Mouse (Mus musculus): ENCODE measurements around the gene Ankrd6. TPM values are rescaled to one million over a fixed set of nuclear protein-coding genes. Genes with fewer than 3 reads are reported as not detected.

The Ankrd6 gene
- polyA plus RNA-seq, 1 experiment from 2014 or later: 26.5 TPM

DNA sequence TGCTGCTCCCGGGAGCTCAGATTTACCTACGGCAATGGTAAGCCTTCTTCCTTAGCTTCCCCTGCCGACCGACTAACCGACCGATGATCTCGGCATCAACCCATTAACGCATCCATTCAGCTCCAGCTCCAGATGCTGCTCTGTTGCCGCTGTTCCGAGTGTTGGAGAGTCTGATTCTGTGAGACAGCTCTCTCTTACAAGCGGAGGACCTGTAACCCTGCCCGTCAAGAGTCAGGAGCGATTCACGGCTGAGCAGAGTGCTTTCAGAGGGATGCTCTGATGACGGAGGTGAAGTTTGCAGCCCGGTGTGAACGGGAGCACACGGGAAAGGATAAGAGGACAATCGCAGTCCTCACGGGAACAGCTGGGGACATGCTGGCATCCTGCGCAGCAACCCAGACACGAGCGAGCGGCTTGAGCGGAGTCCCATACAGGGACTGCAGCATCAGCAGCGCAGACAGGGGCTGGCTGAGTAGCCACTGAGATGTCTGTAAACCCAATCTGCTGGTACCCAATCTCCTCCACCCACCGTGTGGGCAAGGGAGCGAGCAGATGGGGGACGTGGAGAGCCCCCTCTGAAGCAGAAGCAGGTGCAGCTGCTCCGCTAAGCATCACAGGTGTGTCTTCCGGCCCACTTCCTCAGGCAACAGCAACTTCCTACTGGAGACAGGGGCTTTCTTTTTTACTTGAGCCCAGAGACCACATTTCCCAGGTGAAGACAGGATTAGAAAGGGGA is 86.3 kb downstream of the Ankrd6 start:
- Histone ChIP-seq H3K9ac (peak overlapping the region; percentile 42), H3K27me3 (replicated peaks) (peaks cover 5% of the 10 kb centered on the region; the same call in 1 of the 2 replicates), H3K9me3 (no peaks in the 10 kb centered on the region), H3K27ac (peak overlapping the region; percentile 42), H3K4me2 (replicated peaks) (peak overlapping the region; percentile 65), H3K4me3 (peak overlapping the region; percentile 31), H3K4me1 (peaks cover 48% of the 10 kb centered on the region), H3K36me3 (no peaks in the 10 kb centered on the region)
- ATAC-seq (ENCODE audit: low FRiP score, low read depth): peak; percentile 41; the same call in 1 of the 2 replicates
- WGBS: 21% methylated on average over 31 of the region's 31 CpGs

DNA sequence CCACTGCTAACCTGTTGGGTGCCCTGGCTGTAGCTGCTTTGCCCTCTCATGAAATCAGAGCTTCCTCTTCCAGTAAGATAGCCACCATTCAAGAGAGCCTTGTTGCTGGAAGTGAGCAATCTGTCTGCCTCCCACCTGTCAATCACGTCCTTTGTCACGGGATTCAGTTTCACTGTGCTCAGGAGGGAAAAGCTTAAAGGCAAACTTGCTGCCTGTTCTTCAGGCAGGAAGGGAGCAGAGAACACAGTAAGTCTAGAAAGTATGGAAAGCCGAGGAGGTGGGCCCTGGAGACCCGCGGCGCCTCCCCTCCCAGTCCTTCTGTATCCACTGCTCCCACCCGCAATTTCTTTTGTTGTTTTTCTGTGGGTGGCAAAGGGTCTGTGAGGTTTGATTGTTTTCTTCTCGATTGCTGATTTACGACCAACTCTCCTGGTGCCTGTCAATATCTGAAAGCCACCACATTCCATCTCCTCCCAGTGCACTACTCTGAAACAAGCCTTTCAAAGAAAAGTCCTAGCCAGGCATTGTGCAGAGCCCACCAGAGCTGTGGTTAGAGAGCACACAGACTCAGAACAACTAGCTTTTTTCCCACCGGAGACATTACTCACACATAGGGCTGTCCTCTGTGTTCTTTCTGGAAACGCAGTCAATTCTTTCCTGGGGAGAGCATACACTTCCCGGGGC is 87.1 kb downstream of the Ankrd6 start:
- Histone ChIP-seq H3K4me2 (replicated peaks) (peak overlapping the region; percentile 65), H3K36me3 (no peaks in the 10 kb centered on the region), H3K27me3 (replicated peaks) (peaks cover 5% of the 10 kb centered on the region; the same call in 1 of the 2 replicates), H3K9me3 (no peaks in the 10 kb centered on the region), H3K27ac (peak overlapping the region; percentile 42), H3K9ac (peak overlapping the region; percentile 42), H3K4me3 (peak overlapping the region; percentile 31), H3K4me1 (peaks cover 48% of the 10 kb centered on the region)
- peak; percentile 27 for ATAC-seq (ENCODE audit: low FRiP score, low read depth)
- 3% methylated on average over 12 of the region's 12 CpGs for WGBS

DNA sequence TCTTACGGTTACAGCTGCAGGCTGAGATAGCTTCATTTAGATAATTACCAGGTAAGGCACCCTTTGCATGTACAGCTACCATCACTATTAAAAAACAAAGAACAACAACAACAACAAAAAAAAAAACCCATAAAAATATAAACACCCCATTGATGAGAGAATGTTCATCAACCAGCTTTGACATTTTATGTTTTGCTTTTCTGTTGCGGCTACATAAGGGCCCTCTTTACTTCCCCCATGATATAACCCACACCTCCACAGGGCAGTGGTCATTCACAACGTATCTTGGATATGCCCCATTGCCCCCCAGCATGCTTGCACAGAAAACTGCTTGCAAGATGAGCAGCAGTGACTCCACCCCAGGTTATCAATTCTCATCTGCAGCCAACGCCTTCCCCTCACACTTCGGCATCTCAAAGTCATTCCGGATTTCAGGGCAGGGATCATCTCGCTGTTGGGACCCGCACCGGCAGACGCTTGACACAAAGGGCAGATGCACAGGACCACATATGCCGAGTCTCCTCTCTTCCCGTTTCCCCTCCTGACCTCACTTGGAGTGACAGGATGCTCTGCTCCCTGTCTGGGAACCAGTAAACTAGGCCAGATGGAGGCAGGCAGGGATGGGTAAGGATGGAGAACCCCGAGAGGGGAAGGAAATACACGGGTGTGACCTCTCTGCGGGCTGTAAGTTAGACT is 87.7 kb downstream of the Ankrd6 start:
- peaks cover 48% of the 10 kb centered on the region for H3K4me1 ChIP-seq
- H3K27me3 ChIP-seq (replicated peaks): peaks cover 5% of the 10 kb centered on the region; the same call in 1 of the 2 replicates
- peak overlapping the region; percentile 65 for H3K4me2 ChIP-seq (replicated peaks)
- no peak overlapping the region for H3K27ac ChIP-seq
- H3K4me3 ChIP-seq: no peak overlapping the region
- H3K9ac ChIP-seq: 0 out of 2 replicates have a peak overlapping the region, but pooled peaks have one; percentile 3
- no peak for ATAC-seq (ENCODE audit: low FRiP score, low read depth)
- no peaks in the 10 kb centered on the region for H3K9me3 ChIP-seq
- no peaks in the 10 kb centered on the region for H3K36me3 ChIP-seq
- WGBS: 34% methylated on average over 15 of the region's 15 CpGs

DNA sequence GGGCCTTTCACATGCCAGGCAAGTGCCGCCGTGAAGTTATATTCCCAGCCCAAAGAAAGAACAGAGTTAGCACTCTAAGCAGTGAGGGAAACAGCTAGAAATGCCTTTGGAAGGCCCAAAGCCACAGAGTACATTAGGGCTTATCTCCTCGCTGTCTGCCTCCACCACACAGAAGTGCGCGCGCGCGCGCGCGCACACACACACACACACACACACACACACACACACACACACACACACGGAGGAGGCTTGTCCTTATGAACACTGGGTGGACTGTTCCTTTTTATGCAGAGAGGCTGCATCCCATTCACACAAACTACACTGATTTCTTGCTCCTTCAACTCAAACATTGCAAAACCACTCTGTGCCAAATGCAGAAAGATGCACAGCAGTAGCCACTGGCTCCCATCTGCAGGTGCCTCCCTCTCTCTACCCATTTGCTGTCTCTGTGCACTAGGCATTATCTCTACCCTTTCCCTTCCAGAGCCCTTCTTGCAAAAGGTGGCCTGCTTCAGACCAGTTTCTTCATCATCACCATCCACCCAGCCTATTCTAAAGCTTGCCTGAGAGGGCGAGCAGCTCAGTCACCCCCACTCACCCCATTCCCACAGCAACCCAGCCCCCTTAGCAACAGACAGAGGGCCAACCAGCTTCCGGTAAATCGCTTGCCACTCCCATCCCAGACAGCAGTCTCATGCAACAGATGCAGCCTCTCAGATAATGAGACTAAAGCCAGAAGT is 88.5 kb downstream of the Ankrd6 start:
- peak overlapping the region; percentile 65 for H3K4me2 ChIP-seq (replicated peaks)
- H3K27me3 ChIP-seq (replicated peaks): peaks cover 5% of the 10 kb centered on the region; the same call in 1 of the 2 replicates
- H3K36me3 ChIP-seq: no peaks in the 10 kb centered on the region
- 68% methylated on average over 15 of the region's 15 CpGs for WGBS
- H3K27ac ChIP-seq: no peak overlapping the region
- 0 out of 2 replicates have a peak, but pooled peaks have one; percentile 27 for ATAC-seq (ENCODE audit: low FRiP score, low read depth)
- no peak overlapping the region for H3K4me3 ChIP-seq
- H3K9ac ChIP-seq: no peak overlapping the region
- peaks cover 48% of the 10 kb centered on the region for H3K4me1 ChIP-seq
- H3K9me3 ChIP-seq: no peaks in the 10 kb centered on the region

DNA sequence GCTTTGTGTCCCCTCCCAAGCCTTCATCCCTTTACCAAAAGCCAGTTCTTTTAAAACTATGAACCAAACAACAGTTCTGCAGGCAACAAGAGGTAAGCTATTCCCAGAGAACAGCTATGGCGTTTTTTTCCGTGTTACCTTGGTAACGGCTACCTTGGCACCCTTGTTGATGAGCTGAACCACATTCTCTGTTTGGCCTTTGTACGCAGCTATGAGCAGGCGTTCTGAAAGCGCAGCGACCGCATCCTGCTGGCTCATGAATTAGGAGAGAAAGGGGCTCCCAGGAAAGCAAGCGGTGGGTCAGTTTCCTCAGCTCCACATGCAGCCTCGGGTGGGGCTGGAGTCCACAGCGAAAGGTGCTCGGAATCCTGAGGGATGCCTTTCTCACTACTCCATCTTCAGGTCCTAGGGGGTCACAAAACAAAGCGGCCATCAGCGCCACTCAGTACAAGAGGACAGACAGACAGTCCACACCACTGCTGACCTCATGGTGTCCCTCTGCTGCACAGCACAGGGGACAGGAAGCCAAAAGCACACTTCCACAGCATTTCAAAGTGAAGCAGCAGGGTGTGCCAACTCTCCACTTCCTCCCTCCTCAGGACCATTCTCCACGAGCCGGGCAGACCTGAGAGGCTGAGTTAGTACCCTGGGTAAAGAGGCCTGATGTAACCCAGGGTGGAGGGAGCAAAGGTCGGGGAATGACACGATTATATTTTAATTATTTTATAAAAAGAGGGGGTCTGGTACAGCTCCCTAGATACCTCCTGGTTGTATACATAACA is 90.3 kb downstream of the Ankrd6 start:
- Histone ChIP-seq H3K9me3 (no peaks in the 10 kb centered on the region), H3K4me2 (replicated peaks) (peak overlapping the region; percentile 35), H3K27ac (no peak overlapping the region), H3K36me3 (no peaks in the 10 kb centered on the region), H3K9ac (no peak overlapping the region), H3K27me3 (replicated peaks) (peaks cover 5% of the 10 kb centered on the region; the same call in 1 of the 2 replicates), H3K4me3 (no peak overlapping the region), H3K4me1 (peaks cover 48% of the 10 kb centered on the region)
- ATAC-seq (ENCODE audit: low FRiP score, low read depth): peak; percentile 38; the same call in 1 of the 2 replicates
- 53% methylated on average over 18 of the region's 18 CpGs for WGBS

DNA sequence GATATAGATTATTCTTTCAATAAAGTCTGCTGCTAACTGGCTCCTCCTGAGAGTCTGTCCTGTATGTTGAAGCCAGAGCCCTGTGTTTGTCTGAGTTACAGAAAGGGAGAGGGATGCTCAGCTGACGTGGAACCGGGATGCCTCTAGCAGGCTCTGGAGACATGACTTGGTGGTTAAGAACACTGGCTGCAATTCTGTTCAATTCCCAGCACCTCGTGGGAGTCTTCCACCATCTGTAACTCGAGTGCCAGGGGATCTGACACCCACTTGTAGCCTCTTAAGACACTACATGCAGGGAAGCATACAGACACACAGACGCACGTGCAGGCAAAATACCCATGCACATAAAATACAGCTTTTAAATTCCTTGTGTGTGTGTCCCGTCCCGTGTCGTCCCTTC is 95.1 kb downstream of the Ankrd6 start:
- H3K4me3 ChIP-seq: no peak overlapping the region
- H3K9ac ChIP-seq: no peak overlapping the region
- no peak for ATAC-seq (ENCODE audit: low FRiP score, low read depth)
- H3K36me3 ChIP-seq: no peaks in the 10 kb centered on the region
- H3K9me3 ChIP-seq: no peaks in the 10 kb centered on the region
- H3K4me1 ChIP-seq: peaks cover 21% of the 10 kb centered on the region
- no peaks in the 10 kb centered on the region for H3K27me3 ChIP-seq (replicated peaks)
- WGBS: 72% methylated on average over 9 of the region's 9 CpGs
- H3K4me2 ChIP-seq (replicated peaks): no peak overlapping the region
- no peak overlapping the region for H3K27ac ChIP-seq

DNA sequence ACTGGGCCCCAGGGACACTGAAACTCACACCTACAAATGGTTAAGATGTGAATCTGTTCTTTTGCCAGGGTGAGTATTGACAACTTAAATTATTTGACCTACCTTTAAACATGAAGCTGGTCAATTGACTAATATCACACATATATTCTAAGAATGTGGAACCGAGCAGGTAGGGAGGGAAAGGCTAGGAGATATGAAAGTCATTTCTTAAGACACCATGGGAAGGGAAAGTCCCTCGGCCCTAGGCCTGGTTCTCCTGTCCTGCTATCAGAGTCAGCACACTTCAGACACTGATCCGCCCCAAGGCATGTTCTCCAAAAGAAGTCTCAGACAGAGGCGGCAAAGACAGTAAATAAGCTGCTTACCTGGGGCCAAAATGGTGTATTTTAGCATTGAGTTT is 95.7 kb downstream of the Ankrd6 start:
- H3K4me2 ChIP-seq (replicated peaks): no peak overlapping the region
- H3K4me3 ChIP-seq: no peak overlapping the region
- H3K9me3 ChIP-seq: no peaks in the 10 kb centered on the region
- 95% methylated on average over 4 of the region's 4 CpGs for WGBS
- no peaks in the 10 kb centered on the region for H3K27me3 ChIP-seq (replicated peaks)
- no peak overlapping the region for H3K27ac ChIP-seq
- H3K9ac ChIP-seq: no peak overlapping the region
- H3K36me3 ChIP-seq: no peaks in the 10 kb centered on the region
- no peak for ATAC-seq (ENCODE audit: low FRiP score, low read depth)
- peaks cover 15% of the 10 kb centered on the region for H3K4me1 ChIP-seq

DNA sequence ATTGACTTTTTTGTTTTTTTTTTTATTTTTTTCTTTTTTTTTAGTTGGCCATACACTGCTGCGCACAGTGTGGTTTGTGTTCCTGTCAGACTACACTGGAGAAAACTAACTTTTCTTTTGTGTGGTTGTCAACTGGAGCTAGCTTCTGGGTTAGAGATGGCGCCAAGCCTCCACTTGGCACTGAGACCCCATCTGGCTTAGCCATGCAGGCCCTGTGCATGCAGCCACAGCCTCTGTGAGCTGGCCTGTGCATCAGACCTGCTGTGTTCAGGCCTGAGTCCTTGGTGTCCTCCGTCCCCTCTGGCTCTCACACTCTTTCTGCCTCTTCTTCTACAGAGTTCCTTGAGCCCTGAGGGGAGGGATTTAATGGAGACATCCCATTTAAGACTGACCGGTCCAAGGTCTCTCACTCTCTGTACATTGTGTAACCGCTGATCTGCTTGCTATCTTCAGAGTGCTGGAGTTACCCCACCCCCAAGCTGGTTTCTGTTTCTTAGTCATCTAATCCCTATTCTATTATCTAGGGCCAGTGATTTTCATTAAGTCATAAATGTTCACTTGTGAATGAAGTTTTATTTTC is 96.9 kb downstream of the Ankrd6 start:
- ATAC-seq (ENCODE audit: low FRiP score, low read depth): no peak
- 92% methylated on average over 5 of the region's 5 CpGs for WGBS
- Histone ChIP-seq H3K27ac (no peak overlapping the region), H3K4me3 (no peak overlapping the region), H3K9me3 (no peaks in the 10 kb centered on the region), H3K36me3 (no peaks in the 10 kb centered on the region), H3K27me3 (replicated peaks) (no peaks in the 10 kb centered on the region), H3K4me2 (replicated peaks) (no peak overlapping the region), H3K4me1 (peaks cover 11% of the 10 kb centered on the region), H3K9ac (no peak overlapping the region)

DNA sequence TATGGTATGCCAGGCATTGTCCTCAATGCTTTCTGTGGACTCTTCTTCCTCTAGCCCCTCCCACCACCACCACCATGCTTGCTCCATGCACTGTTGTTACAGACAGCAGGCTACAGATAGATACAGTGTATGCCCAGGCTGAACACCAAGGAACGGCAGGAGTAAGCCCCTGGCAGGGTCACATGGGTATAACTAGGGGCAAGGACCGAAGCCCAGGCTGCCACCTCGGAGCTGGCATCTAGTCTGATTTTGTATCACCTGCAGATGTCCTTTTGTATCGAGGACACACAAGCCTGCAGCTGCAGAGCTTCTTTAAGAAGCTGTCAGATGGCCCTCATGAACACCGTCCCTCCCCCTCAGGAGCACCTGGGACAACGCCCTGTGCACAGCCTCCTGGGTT is 97.8 kb downstream of the Ankrd6 start:
- Histone ChIP-seq H3K9me3 (no peaks in the 10 kb centered on the region), H3K27me3 (replicated peaks) (no peaks in the 10 kb centered on the region), H3K4me1 (peaks cover 11% of the 10 kb centered on the region), H3K36me3 (no peaks in the 10 kb centered on the region), H3K27ac (no peak overlapping the region), H3K4me2 (replicated peaks) (no peak overlapping the region), H3K4me3 (no peak overlapping the region), H3K9ac (no peak overlapping the region)
- 0 out of 2 replicates have a peak, but pooled peaks have one; percentile 51 for ATAC-seq (ENCODE audit: low FRiP score, low read depth)
- 71% methylated on average over 6 of the region's 6 CpGs for WGBS

DNA sequence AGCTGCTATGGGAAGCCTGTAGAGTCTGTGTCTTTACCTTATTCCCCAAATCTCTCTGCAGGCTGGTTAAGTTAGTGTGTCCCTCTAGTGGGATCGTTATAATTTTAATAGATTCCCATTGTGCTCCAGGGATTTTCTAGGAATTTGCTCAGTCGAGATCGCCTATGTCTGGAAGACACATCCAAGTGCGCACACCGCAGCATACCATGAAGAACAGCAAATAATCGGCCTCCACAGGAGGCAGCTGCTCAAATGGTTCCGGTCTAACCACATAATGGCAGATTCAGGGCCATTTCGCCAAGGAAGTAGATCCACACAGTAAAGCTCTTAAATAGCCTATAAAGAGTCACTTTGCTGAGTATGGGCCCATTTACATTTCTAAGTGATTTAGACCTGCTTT is 98.3 kb downstream of the Ankrd6 start:
- no peak for ATAC-seq (ENCODE audit: low FRiP score, low read depth)
- Histone ChIP-seq H3K27me3 (replicated peaks) (no peaks in the 10 kb centered on the region), H3K9ac (no peak overlapping the region), H3K36me3 (no peaks in the 10 kb centered on the region), H3K4me2 (replicated peaks) (no peak overlapping the region), H3K9me3 (no peaks in the 10 kb centered on the region), H3K4me1 (peaks cover 11% of the 10 kb centered on the region), H3K27ac (no peak overlapping the region), H3K4me3 (no peak overlapping the region)
- WGBS: 55% methylated on average over 8 of the region's 8 CpGs

DNA sequence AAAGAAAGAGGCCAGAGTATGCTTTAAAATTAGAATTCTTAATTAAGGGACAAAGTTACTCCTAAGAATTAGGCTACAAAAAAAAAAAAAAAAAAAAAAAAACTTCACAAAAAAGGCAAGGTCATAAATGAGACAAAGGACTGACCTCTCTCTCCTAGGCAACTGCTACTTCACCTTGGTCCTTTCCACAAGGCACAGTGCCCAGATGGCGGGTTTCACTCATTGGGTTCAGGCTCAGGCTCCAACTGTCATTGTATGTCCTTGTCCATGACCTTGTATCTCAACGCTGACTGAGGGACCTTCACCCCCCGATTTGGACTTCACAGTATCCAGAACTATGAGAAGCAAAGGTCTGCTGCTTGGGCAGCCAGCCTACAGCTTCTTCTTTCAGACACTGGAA is 112.2 kb downstream of the Ankrd6 start:
- no peak; the same call in 1 of the 2 replicates for ATAC-seq (ENCODE audit: low FRiP score, low read depth)
- WGBS: 58% methylated on average over 3 of the region's 3 CpGs
- Histone ChIP-seq H3K27me3 (replicated peaks) (no peaks in the 10 kb centered on the region), H3K36me3 (no peaks in the 10 kb centered on the region), H3K9ac (no peak overlapping the region), H3K4me3 (no peak overlapping the region), H3K27ac (no peak overlapping the region), H3K4me2 (replicated peaks) (no peak overlapping the region), H3K9me3 (0 out of 2 replicates have a peak, but pooled peaks cover 5% of the 10 kb centered on the region), H3K4me1 (no peaks in the 10 kb centered on the region; the same call in none of the 2 replicates)

All from neural tube, embryonic 12.5 days (tissue).